Mouse (Mus musculus) heart, adult 2 months (tissue): ENCODE measurements around the gene Satb2. TPM values are rescaled to one million over a fixed set of nuclear protein-coding genes. Genes with fewer than 3 reads are reported as not detected.

ENCODE experiments used
- DNase-seq, 2 experiments: peaks; one replicate each; pipeline ENCODE4 v3.0.0; 2021
- H3K27ac ChIP-seq: fragments of 200-600 bp; 2 replicates; pipeline ENCODE4 v1.8.1; 2022
- H3K27me3 ChIP-seq: fragments of 200-500 bp; 2 replicates; pipeline ENCODE4 v1.6.1; 2012; ENCODE audit warnings: mild to moderate bottlenecking, low read length, inconsistent platforms, mixed read lengths; ENCODE audit not compliant: control insufficient read depth, insufficient read depth
- H3K36me3 ChIP-seq: fragments of 200-500 bp; 2 replicates; pipeline ENCODE4 v1.6.1; 2012; ENCODE audit warnings: low read length, inconsistent platforms; ENCODE audit not compliant: control insufficient read depth, insufficient read depth
- H3K4me1 ChIP-seq: fragments of 200-500 bp; 2 replicates; pipeline ENCODE4 v1.6.1; 2011; ENCODE audit warnings: low read length; ENCODE audit not compliant: control insufficient read depth, insufficient read depth
- H3K4me3 ChIP-seq: fragments of 200-600 bp; 2 replicates; pipeline ENCODE4 v1.8.1; 2022
- H3K79me2 ChIP-seq: fragments of 200-500 bp; replicated peaks from 2 replicates; pipeline ENCODE4 v1.6.1; 2012; ENCODE audit warnings: mild to moderate bottlenecking, inconsistent platforms, low read length, moderate library complexity, mixed read lengths; ENCODE audit not compliant: control insufficient read depth, insufficient read depth
- H3K9ac ChIP-seq: fragments of 200-500 bp; 2 replicates; pipeline ENCODE4 v1.6.1; 2012; ENCODE audit warnings: low read depth, mild to moderate bottlenecking, control low read depth, inconsistent platforms, low read length, mixed read lengths
- CTCF ChIP-seq: fragments of 200-600 bp; IDR thresholded peaks from 2 replicates; pipeline ENCODE4 v1.8.1; 2022; ENCODE audit warnings: antibody characterized with exemption, mild to moderate bottlenecking, moderate library complexity
- EP300 ChIP-seq: fragments of 200-500 bp; IDR thresholded peaks from 2 replicates; pipeline ENCODE4 v1.6.1; 2011; ENCODE audit warnings: low read depth, low read length, control low read depth; ENCODE audit not compliant: insufficient read depth
- POLR2A ChIP-seq: fragments of 200-500 bp; IDR thresholded peaks from 2 replicates; pipeline ENCODE4 v1.6.1; 2011; ENCODE audit warnings: mild to moderate bottlenecking, low read depth, low read length, control low read depth; ENCODE audit not compliant: insufficient read depth
- WGBS: fragments of 180-500 bp; shearing (Covaris S2); methylation state at CpG from one replicate; pipeline ENCODE4 v1.1.7; 2018; 5-methylcytosine and 5-hydroxymethylcytosine counted together
- intact Hi-C: fragments of 180-260 bp; cut with DNase I; formaldehyde crosslinking; loops from one replicate; pipeline ENCODE4 v1.15.1; 2025
- polyA plus RNA-seq: library from polyadenylated mRNA; depleted of rRNA; stranded (reverse); fragments of >200 nt; gene quantifications from 2 replicates; pipeline ENCODE4 v1.2.3, GENCODE M21; 2012
- total RNA-seq, 2 experiments: library from RNA; stranded (reverse); gene quantifications; 2 replicates each; pipeline ENCODE4 v1.2.3; 2021

The Satb2 gene
- total and polyA plus RNA-seq, 3 experiments = 0.14 to 0.39 (median 0.25) TPM

GRCm38 (mm10) chr1:56900706-56901287 lies 77.7 kb downstream of the Satb2 start:
- 34% methylated on average over 3 of the region's 3 CpGs for WGBS
- TF ChIP-seq POLR2A = no peak
- no peak for TF ChIP-seq EP300
- TF ChIP-seq CTCF = no peak
- no peaks in the 10 kb centered on the region for H3K27me3 ChIP-seq
- no peaks in the 10 kb centered on the region for H3K36me3 ChIP-seq
- H3K4me3 ChIP-seq = no peak overlapping the region
- no peak overlapping the region for H3K27ac ChIP-seq
- intact Hi-C loops = no loop called here
- H3K4me1 ChIP-seq = no peaks in the 10 kb centered on the region
- no peak overlapping the region for H3K9ac ChIP-seq
- DNase-seq = no peak
- H3K79me2 ChIP-seq = no peaks in the 10 kb centered on the region

- Histone ChIP-seq H3K9ac (no peak overlapping the region), H3K4me1 (no peaks in the 10 kb centered on the region), H3K27me3 (no peaks in the 10 kb centered on the region), H3K79me2 (no peaks in the 10 kb centered on the region), H3K27ac (no peak overlapping the region), H3K36me3 (no peaks in the 10 kb centered on the region), H3K4me3 (no peak overlapping the region)
- no peak for DNase-seq
- intact Hi-C loops = no loop called here
- no peak for TF ChIP-seq EP300
- TF ChIP-seq POLR2A = no peak
- no peak for TF ChIP-seq CTCF
- 78% methylated on average over 9 of the region's 9 CpGs for WGBS
These were observed 78.3 kb downstream of the Satb2 start for GRCm38 (mm10) chr1:56900187-56900586.

GRCm38 (mm10) chr1:56898606-56899396 lies 79.6 kb downstream of the Satb2 start:
- Histone ChIP-seq H3K36me3 (no peaks in the 10 kb centered on the region), H3K27me3 (no peaks in the 10 kb centered on the region), H3K9ac (no peak overlapping the region), H3K4me1 (no peaks in the 10 kb centered on the region), H3K4me3 (no peak overlapping the region), H3K79me2 (no peaks in the 10 kb centered on the region), H3K27ac (no peak overlapping the region)
- 67% methylated on average over 13 of the region's 13 CpGs for WGBS
- no peak for TF ChIP-seq CTCF
- no peak for TF ChIP-seq POLR2A
- TF ChIP-seq EP300 = no peak
- intact Hi-C loops = no loop called here
- no peak for DNase-seq

GRCm38 (mm10) chr1:56897492-56898180 lies 80.8 kb downstream of the Satb2 start:
- Histone ChIP-seq H3K9ac (no peak overlapping the region), H3K27ac (no peak overlapping the region), H3K4me1 (no peaks in the 10 kb centered on the region), H3K27me3 (no peaks in the 10 kb centered on the region), H3K4me3 (no peak overlapping the region), H3K36me3 (no peaks in the 10 kb centered on the region), H3K79me2 (no peaks in the 10 kb centered on the region)
- no peak for TF ChIP-seq POLR2A
- no peak for TF ChIP-seq CTCF
- no peak for TF ChIP-seq EP300
- no peak for DNase-seq
- WGBS = 91% methylated on average over 8 of the region's 8 CpGs
- intact Hi-C loops = no loop called here

- Histone ChIP-seq H3K4me1 (no peaks in the 10 kb centered on the region), H3K36me3 (no peaks in the 10 kb centered on the region), H3K27ac (no peak overlapping the region), H3K4me3 (no peak overlapping the region), H3K27me3 (no peaks in the 10 kb centered on the region), H3K79me2 (no peaks in the 10 kb centered on the region), H3K9ac (no peak overlapping the region)
- no peak for TF ChIP-seq CTCF
- TF ChIP-seq POLR2A = no peak
- TF ChIP-seq EP300 = no peak
- 85% methylated on average over 3 of the region's 3 CpGs for WGBS
- DNase-seq = no peak
- intact Hi-C loops = no loop called here
These were observed 81.8 kb downstream of the Satb2 start for GRCm38 (mm10) chr1:56896670-56897069.

GRCm38 (mm10) chr1:56892766-56893165 lies 85.7 kb downstream of the Satb2 start:
- Histone ChIP-seq H3K27me3 (no peaks in the 10 kb centered on the region), H3K4me3 (no peak overlapping the region), H3K27ac (no peak overlapping the region), H3K36me3 (no peaks in the 10 kb centered on the region), H3K79me2 (no peaks in the 10 kb centered on the region), H3K9ac (no peak overlapping the region), H3K4me1 (no peaks in the 10 kb centered on the region)
- TF ChIP-seq CTCF (no peak), POLR2A (no peak), EP300 (no peak)
- intact Hi-C loops = no loop called here
- DNase-seq = no peak
- WGBS = 78% methylated on average over 5 of the region's 5 CpGs
